Mouse (Mus musculus): ENCODE results near the gene Pfn2. TPM values are rescaled to one million over a fixed set of nuclear protein-coding genes. Genes with fewer than 3 reads are reported as not detected.

The Pfn2 gene
- 25.3 TPM for polyA plus RNA-seq (2014; fragmentation: Illumina TruSeq; extraction: RNeasy Lipid Tissue Mini Kit (QIAGEN cat#74804); ENCODE audit: low read depth, low replicate concordance)

GRCm38 (mm10) chr3:57847760-57848185 is at the start of gene Pfn2:
Gene Pfn2, minus strand, starts transcription at chr3:57848079.

Other genes with a start within 250 kb of the Pfn2 start
- gene Commd2, start 196.4 kb downstream of the Pfn2 start, polyA plus RNA-seq (2014; fragmentation: Illumina TruSeq; extraction: RNeasy Lipid Tissue Mini Kit (QIAGEN cat#74804); ENCODE audit: low read depth, low replicate concordance) = 13.0 TPM
- not detected for gene Ankub1, start 155.3 kb downstream of the Pfn2 start, polyA plus RNA-seq (2014; fragmentation: Illumina TruSeq; extraction: RNeasy Lipid Tissue Mini Kit (QIAGEN cat#74804); ENCODE audit: low read depth, low replicate concordance)
- gene Rnf13, start 112.0 kb downstream of the Pfn2 start, polyA plus RNA-seq (2014; fragmentation: Illumina TruSeq; extraction: RNeasy Lipid Tissue Mini Kit (QIAGEN cat#74804); ENCODE audit: low read depth, low replicate concordance) = 251 TPM

Measured in sigmoid colon, adult 10 weeks (tissue).